Mouse (Mus musculus): ENCODE measurements around the gene Lrrc3. TPM values are rescaled to one million over a fixed set of nuclear protein-coding genes. Genes with fewer than 3 reads are reported as not detected.

Gene Lrrc3
- polyA plus RNA-seq (2012; ENCODE audit: low replicate concordance): 0.09 and 0.15 TPM in 2 replicates

DNA sequence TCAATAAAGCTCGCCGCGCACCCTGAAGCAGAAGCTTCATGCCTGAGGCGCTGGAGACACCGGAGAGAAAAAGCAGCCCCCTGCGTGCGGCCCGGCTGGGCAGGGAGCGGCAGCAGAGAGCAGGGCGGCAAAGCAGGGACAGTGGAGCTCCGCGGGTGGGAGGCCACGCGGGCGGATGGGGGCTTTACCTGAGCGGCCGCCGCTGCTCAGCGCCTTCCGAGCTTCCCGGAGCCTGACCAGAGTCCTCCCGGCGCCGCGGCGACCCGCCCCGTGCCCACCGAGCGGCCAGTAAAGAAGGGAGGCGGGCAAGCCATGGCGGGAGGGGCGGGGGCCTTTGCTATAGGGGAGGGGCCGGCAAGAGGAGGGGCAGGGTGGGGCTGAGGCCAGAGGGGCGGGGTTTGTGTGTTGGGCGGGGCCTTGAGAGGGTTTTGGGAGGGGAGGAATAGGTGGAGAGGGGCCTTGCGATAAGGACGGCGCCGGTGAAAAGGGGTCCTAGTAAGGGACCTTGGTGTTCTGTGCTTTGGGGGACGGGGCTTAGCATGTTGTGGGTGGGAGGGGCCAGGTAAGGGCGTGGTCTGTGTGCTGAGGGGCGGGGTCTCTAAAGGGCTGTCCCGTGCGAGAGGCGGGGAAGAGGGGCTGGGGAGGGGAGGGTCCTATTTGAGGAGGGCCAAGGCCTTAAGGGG lies at the start of gene Lrrc3:
Lrrc3 (minus strand) TSS at position 326 of the 683 bp plus-strand sequence.

GRCm38 (mm10) chr10:77861675-77862074 lies 40.7 kb downstream of the Lrrc3 start, which contains the start of gene Gm3285:
Gene Gm3285, plus strand, starts transcription at chr10:77861975.

DNA sequence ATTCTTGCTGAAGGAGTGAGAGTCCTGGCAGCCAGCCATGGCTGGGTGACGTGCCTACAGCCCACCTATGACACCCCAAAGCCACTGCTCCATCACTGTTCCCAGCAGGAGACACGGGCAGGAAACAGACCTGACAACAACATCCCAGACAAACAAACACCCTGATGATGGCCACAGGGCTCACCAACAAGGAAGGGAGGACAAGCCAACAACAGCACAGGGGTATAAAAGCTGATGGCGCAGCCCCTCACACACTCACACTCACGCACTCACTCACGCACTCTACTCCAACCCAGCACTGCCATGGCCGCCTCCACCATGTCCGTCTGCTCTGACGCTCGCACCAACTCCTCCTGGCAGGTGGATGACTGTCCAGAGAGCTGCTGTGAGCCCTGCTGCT lies 49.8 kb downstream of the Lrrc3 start, which contains the start of gene Gm10318:
Gm10318 (plus strand) TSS at position 301 of the 400 bp plus-strand sequence.

Other genes starting within 250 kb of the Lrrc3 start
- 0.10 and 0.16 TPM in 2 replicates for gene Tspear, start 216.0 kb downstream of the Lrrc3 start, polyA plus RNA-seq (2012; ENCODE audit: low replicate concordance)
- gene Gm19402, start 211.8 kb downstream of the Lrrc3 start, polyA plus RNA-seq (2012; ENCODE audit: low replicate concordance): not detected in 2 replicates
- not detected in 2 replicates for gene Gm9508, start 205.3 kb downstream of the Lrrc3 start, polyA plus RNA-seq (2012; ENCODE audit: low replicate concordance)
- gene Gm10272, start 195.9 kb downstream of the Lrrc3 start, polyA plus RNA-seq (2012; ENCODE audit: low replicate concordance): not detected in 2 replicates
- gene Gm10024, start 191.1 kb downstream of the Lrrc3 start, polyA plus RNA-seq (2012; ENCODE audit: low replicate concordance): not detected in 2 replicates
- not detected in 2 replicates for gene Gm10142, start 186.7 kb downstream of the Lrrc3 start, polyA plus RNA-seq (2012; ENCODE audit: low replicate concordance)
- not detected in 2 replicates for gene Krtap12-1, start 181.9 kb downstream of the Lrrc3 start, polyA plus RNA-seq (2012; ENCODE audit: low replicate concordance)
- not detected in 2 replicates for gene Gm10100, start 176.1 kb downstream of the Lrrc3 start, polyA plus RNA-seq (2012; ENCODE audit: low replicate concordance)
- gene Gm18596, start 159.9 kb downstream of the Lrrc3 start, polyA plus RNA-seq (2012; ENCODE audit: low replicate concordance): 0.22 TPM in 1 of 2 replicates, not detected in the other
- not detected in 2 replicates for gene Gm9736, start 151.2 kb downstream of the Lrrc3 start, polyA plus RNA-seq (2012; ENCODE audit: low replicate concordance)
- not detected in 2 replicates for gene Gm3233, start 142.9 kb downstream of the Lrrc3 start, polyA plus RNA-seq (2012; ENCODE audit: low replicate concordance)
- 0.28 TPM in 1 of 2 replicates, not detected in the other for gene Gm3238, start 131.2 kb downstream of the Lrrc3 start, polyA plus RNA-seq (2012; ENCODE audit: low replicate concordance)
- not detected in 2 replicates for gene Gm7138, start 125.6 kb downstream of the Lrrc3 start, polyA plus RNA-seq (2012; ENCODE audit: low replicate concordance)
- gene Gm3250, start 120.0 kb downstream of the Lrrc3 start, polyA plus RNA-seq (2012; ENCODE audit: low replicate concordance): not detected in 2 replicates
- not detected in 2 replicates for gene Gm7137, start 114.3 kb downstream of the Lrrc3 start, polyA plus RNA-seq (2012; ENCODE audit: low replicate concordance)
- gene Gm9639, start 107.5 kb downstream of the Lrrc3 start, polyA plus RNA-seq (2012; ENCODE audit: low replicate concordance): not detected in 2 replicates
- gene Gm19668, start 103.4 kb downstream of the Lrrc3 start, polyA plus RNA-seq (2012; ENCODE audit: low replicate concordance): not detected in 2 replicates
- not detected in 2 replicates for gene Gm9507, start 90.7 kb downstream of the Lrrc3 start, polyA plus RNA-seq (2012; ENCODE audit: low replicate concordance)
- not detected in 2 replicates for gene Gm2696, start 87.9 kb downstream of the Lrrc3 start, polyA plus RNA-seq (2012; ENCODE audit: low replicate concordance)
- not detected in 2 replicates for gene Krtap10-4, start 75.4 kb downstream of the Lrrc3 start, polyA plus RNA-seq (2012; ENCODE audit: low replicate concordance)
- gene Krtap10-10, start 66.6 kb downstream of the Lrrc3 start, polyA plus RNA-seq (2012; ENCODE audit: low replicate concordance): not detected in 2 replicates
- not detected in 2 replicates for gene Gm36176, start 55.7 kb downstream of the Lrrc3 start, polyA plus RNA-seq (2012; ENCODE audit: low replicate concordance)
- gene Gm10318, start 49.7 kb downstream of the Lrrc3 start, polyA plus RNA-seq (2012; ENCODE audit: low replicate concordance): not detected in 2 replicates
- not detected in 2 replicates for gene Gm3285, start 40.6 kb downstream of the Lrrc3 start, polyA plus RNA-seq (2012; ENCODE audit: low replicate concordance)
- gene Trpm2, start 68.0 kb upstream of the Lrrc3 start, polyA plus RNA-seq (2012; ENCODE audit: low replicate concordance): 2.6 and 5.5 TPM in 2 replicates
- 16.9 and 22.6 TPM in 2 replicates for gene 1810043G02Rik, start 76.0 kb upstream of the Lrrc3 start, polyA plus RNA-seq (2012; ENCODE audit: low replicate concordance)
- 84.1 and 114 TPM in 2 replicates for gene Pfkl, start 107.5 kb upstream of the Lrrc3 start, polyA plus RNA-seq (2012; ENCODE audit: low replicate concordance)
- gene Dnmt3l, start 139.4 kb upstream of the Lrrc3 start, polyA plus RNA-seq (2012; ENCODE audit: low replicate concordance): 0.14 TPM in 1 of 2 replicates, not detected in the other
- gene Aire, start 141.1 kb upstream of the Lrrc3 start, polyA plus RNA-seq (2012; ENCODE audit: low replicate concordance): 1.5 and 1.6 TPM in 2 replicates
- gene Icosl, start 166.8 kb upstream of the Lrrc3 start, polyA plus RNA-seq (2012; ENCODE audit: low replicate concordance): 2.5 and 30.0 TPM in 2 replicates